Mouse (Mus musculus) mesoderm, embryonic 11.5 days (tissue): ENCODE results near the gene Il17ra.

Experiments used
- DNase-seq: peaks from one replicate; pipeline ENCODE4 v3.0.0-alpha.2; 2012; ENCODE audit warnings: low read depth, low spot score

Gene Il17ra

GRCm38 (mm10) chr6:120471991-120472441 lies 9.0 kb downstream of the Il17ra start:
- DNase-seq, result peak; percentile 46

GRCm38 (mm10) chr6:120472455-120473140 lies 9.6 kb downstream of the Il17ra start:
- DNase-seq, result no peak

GRCm38 (mm10) chr6:120473427-120473826 lies 10.4 kb downstream of the Il17ra start:
- DNase-seq, result no peak

- no peak for DNase-seq
Measured at GRCm38 (mm10) chr6:120475288-120475687, 12.2 kb downstream of the Il17ra start.

GRCm38 (mm10) chr6:120479302-120479701 lies 16.3 kb downstream of the Il17ra start:
- no peak for DNase-seq

- DNase-seq, result no peak
Measured at GRCm38 (mm10) chr6:120480361-120480760, 17.3 kb downstream of the Il17ra start.

- DNase-seq, result no peak
Measured at GRCm38 (mm10) chr6:120481538-120481937, 18.5 kb downstream of the Il17ra start.

- DNase-seq, result no peak
Measured at GRCm38 (mm10) chr6:120482021-120482420, 19.0 kb downstream of the Il17ra start.

GRCm38 (mm10) chr6:120482756-120483155 lies 19.7 kb downstream of the Il17ra start:
- DNase-seq, result no peak

- DNase-seq, result no peak
Measured at GRCm38 (mm10) chr6:120483211-120483626, 20.2 kb downstream of the Il17ra start.

GRCm38 (mm10) chr6:120485038-120485437 lies 22.0 kb downstream of the Il17ra start:
- DNase-seq, result no peak

GRCm38 (mm10) chr6:120486051-120486510 lies 23.0 kb downstream of the Il17ra start:
- no peak for DNase-seq

- DNase-seq, result no peak
Measured at GRCm38 (mm10) chr6:120488647-120489046, 25.6 kb downstream of the Il17ra start.

- no peak for DNase-seq
Measured at GRCm38 (mm10) chr6:120489461-120489860, 26.4 kb downstream of the Il17ra start.

- DNase-seq, result no peak
Measured at GRCm38 (mm10) chr6:120491064-120491463, 28.0 kb downstream of the Il17ra start.

- DNase-seq, result no peak
Measured at GRCm38 (mm10) chr6:120491862-120492498, 28.9 kb downstream of the Il17ra start.

- peak; percentile 62 for DNase-seq
Measured at GRCm38 (mm10) chr6:120492499-120493373, 29.7 kb downstream of the Il17ra start.

- DNase-seq, result peak; percentile 87
Measured at GRCm38 (mm10) chr6:120493374-120494181, 30.5 kb downstream of the Il17ra start, which contains the start of gene Tmem121b. TSS of gene Tmem121b (minus strand) at chr6:120493807.

GRCm38 (mm10) chr6:120496544-120496943 lies 33.5 kb downstream of the Il17ra start:
- DNase-seq, result no peak

- DNase-seq, result no peak
Measured at GRCm38 (mm10) chr6:120504051-120504450, 41.0 kb downstream of the Il17ra start.

- DNase-seq, result no peak
Measured at GRCm38 (mm10) chr6:120505531-120505930, 42.5 kb downstream of the Il17ra start.
